Mouse (Mus musculus) A20 (cell line): ENCODE data around the gene Prkce.

Experiments used
- DNase-seq: peaks from one replicate; pipeline ENCODE4 v3.0.0-alpha.2; 2011; ENCODE audit warnings: low read depth, low spot score

The Prkce gene

DNA sequence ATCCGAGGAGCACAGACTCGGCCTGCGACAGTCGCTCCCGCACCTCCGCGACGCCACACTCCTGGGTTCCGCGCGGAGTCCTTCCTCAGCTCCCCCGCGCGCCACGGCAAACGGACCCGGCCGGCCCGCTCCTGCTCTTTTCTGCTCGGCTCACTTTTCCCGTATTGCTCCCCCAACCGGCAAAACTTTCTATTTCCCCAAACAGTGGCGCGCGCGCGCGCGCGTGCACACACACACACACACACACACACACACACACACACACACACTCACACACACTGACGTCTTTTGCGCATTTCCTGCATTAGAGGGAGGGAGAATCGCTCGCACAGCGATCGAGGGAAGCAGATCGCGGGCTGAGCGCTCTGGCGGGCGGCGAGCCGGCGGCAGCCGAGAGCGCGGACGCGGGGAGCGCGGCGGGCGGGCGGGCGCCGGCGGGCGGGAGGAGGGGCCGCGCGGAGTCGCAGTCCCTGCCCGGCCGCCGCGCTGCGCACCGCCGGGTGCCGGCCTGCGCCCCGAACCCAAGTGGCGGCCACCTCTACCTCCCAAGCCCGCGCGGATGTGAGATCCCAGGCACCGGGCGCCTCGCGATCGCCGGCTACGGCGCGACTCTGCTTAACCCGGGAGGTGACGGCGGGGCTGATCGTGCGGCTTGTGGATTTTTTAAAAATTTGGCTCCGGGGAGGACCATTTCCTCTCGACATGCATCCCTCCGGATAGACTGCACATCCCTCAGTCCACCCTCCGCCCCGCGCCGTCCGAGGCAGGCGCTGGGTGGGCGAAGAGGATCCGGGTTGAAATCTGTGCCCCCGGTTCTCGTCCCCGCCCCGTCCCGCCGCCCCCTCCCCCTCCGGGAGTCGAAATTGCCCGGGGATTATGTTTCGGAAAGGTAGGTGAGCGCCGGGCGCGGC, at the start of gene Prkce:
TSS of gene Prkce (plus strand) at position 466 of the 911 bp plus-strand sequence.
- DNase-seq: peak; percentile 92

DNA sequence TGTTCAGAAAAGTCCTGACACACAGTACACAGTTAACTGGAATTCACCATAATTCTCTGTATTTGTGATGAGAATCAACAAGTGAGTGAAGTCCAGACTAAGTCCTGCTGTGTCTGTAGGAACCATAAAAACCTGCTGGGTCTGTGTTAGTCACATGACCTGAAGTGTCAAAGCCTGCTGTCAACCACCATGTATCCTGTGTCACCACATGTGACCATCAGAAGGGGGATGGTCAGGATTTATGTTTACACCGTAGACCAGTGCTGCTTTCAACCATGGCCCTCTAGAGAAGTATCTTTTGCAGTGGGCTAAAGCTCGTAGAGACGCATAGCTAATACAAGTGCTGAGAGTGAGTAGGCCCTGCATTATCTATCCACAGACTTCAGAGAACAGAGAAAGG, 44.4 kb upstream of the Prkce start:
- DNase-seq: no peak

DNA sequence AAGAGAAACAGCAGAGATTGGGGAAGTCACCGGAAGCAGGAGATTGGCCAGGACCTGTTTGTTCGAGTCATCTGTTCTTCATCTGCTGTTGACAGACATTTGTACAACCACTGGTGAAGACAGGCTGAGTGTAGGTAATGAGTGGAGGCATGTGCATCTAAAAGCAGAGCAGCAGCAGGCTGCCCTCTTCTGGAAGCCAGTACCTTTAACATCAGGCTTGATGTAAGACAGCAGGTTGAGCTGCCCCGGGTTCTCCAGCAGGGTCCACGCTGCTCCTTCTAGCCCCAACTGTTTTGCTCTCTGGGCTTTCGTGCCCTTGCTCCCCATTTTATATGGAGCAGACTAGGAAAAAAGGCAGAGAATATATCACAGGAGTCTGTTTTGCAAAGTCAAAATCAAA, 41.7 kb upstream of the Prkce start:
- DNase-seq: peak; percentile 27

DNA sequence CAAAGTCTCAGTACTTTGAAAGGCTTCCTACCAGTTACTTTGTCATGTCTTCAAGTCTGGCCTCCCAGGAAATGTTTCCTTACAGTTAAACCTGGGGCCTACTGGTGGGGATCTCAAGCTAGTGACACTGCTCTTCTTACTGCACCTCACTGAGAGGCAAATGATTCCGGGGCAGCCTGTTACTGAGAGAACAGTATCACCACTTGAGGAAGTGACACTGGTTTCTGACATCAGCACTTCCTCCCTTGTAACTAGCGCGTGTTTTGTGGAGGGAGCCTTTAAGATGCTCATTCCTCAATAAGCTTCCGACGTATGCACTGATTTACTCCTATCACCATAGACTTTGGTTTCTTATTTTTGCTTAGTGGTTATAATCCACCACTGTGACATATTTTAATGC, 39.4 kb upstream of the Prkce start:
- peak; percentile 26 for DNase-seq

DNA sequence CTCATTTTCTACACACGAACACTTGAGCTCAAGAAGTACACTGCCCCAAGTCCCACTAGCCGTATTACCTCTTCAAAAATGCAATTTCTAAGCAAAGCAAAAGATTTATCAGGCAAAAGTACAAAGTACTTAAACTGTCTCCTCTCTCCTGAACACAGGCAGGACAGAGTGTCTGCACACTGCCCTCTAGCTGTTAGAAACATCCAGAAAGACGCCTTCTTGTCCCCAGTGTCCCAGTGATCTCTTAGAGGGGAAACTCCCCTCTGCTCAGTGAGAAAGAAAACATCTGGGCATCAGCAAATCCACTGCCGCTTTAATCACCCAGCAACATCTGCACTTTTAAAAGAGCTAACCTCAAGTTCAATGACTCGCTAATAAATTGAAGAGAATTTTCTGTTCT, 35.1 kb upstream of the Prkce start:
- DNase-seq: peak; percentile 45

DNA sequence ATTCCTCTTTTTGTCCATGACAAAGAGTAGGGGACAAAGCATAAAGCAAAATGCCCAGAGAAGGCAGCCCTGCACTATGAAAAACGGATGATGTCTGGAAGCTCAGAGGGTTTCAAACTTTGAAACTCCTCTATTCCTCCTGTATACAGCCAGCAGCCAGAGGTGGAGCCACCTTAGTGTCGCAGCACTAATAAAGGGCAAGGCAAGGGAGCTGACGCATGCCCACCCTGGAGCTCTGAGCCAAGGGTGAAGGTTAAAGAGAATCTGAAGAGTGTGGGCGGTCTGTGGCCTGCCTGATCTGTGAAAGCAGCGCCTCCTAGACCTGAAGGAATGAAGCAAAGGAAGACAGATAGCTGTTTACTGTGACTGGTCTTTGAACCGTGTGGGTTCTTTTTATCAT, 33.1 kb upstream of the Prkce start:
- DNase-seq: no peak

DNA sequence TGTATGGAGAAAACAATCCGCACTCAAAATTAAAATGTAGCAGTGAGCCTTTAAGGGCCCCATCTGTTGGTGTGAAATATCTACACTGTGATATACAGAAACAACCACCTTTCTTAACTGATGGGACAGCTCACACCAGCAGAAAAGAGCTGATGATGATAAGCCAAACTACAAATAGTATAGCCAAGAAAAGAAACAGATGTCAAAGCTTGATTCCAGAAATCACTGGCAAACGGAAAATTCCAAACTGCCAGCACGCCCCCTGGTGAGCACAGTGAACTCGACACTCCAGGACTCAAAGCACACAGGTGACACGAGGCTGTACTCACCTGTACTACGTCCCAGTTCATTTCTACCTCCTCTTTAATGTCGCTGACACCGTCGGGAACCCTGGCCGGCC, 31.8 kb upstream of the Prkce start:
- DNase-seq: no peak

DNA sequence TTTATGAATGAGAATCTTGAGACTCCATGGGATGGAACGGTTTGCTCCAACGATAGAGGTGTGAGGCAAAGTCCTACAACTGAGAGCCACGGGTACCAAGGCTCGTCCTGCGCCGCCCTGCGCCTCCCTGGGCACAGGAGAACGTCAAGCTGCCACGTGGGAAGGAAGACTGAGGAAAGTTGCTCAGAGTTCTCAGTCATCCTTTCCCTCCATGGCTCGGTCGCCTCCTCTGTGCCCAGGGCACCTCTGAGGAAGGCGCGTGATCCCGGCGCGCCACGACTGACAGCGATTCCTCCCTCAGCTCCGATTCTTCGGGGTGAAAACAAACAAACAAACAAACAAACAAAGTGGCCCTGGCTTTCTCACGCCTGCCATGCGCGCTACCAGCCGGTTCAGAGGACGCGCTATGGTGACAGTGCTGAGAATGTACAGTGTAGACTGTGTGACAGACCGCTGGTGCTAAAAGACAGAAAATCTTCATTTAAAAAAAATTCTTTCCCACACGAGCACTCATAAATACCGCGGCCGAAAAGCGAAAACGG, 23.0 kb upstream of the Prkce start:
- DNase-seq: no peak

DNA sequence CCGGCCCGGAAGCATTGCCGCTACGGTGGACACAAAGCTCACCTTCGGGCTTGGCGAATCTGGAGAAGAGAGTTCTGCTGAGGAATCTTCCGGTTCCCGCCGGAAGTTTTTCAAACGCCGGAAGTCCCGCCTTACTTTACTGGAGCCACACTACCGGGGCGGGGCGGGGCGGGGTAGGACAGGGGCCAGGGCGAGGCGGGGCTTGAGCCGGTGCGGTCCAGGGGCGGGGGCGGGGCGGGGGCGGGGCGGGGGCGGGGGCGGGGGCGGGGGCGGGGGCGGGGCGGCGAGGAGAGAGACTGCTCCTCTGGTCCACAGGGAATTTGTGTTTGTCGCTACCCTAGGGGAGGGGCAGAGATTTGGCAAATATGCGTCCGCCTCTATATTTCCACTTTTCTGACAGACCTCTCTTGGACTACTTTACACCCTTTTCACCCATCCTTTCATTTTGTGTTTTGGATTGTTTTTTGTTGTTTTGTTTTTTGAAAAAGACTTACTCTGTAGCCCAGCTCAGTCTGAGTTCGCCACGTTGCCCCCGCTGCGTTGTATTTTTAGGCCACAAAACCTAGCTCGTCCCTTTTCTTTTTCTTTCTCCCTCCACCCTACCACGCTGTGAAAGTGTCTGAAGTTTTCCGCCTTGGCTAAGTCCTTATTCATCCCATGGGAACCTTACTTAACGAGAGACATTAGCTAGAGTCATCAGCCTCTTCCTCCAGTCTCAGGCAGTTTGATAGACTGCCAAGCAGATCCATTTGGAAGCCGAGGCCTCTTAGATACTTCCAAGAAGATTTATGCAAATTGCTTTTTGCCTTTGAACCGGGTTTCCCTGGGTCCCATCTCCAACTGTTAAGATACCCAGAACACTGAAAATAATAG, 22.3 kb upstream of the Prkce start, which contains the start of gene Srbd1:
TSS of gene Srbd1 (minus strand) at position 97 of the 873 bp plus-strand sequence.
- peak; percentile 96 for DNase-seq

DNA sequence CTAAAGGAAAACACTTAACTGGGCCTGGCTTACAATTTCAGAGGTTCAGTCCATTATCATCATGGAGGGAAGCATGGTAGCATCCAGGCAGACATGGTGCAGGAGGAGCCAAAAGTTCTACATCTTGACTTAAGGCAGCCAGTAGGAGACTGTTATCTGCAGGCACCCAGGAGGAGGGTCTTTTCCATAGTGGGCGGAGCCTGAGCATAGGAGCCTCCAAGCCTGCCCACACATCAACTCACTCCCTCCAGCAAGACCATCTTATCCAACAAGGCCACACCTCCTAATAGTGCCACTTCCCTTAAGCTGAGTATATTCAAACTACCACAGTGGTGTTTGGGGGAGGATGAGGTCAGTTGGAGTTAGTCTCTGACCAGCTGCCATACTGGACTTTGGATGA, 17.9 kb upstream of the Prkce start:
- DNase-seq: no peak

DNA sequence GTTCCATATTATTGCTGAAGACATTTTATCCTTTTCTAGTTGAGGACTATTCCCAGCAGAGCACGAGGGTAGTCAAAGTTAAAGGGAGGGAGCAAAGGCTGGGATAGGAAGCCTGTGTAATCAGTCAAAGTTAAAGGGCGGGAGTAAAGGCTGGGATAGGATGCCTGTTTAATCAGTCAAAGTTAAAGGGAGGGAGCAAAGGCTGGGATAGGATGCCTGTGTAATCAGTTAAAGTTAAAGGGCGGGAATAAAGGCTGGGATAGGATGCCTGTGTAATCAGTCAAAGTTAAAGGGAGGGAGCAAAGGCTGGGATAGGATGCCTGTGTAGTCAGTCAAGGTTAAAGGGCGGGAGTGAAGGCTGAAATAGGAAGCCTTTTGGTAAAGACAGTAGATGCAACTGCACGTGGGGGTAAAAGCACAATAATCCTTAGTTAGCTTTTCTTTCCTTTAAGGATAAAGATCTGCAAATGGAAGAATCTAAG, 16.7 kb upstream of the Prkce start:
- DNase-seq: peak; percentile 90

DNA sequence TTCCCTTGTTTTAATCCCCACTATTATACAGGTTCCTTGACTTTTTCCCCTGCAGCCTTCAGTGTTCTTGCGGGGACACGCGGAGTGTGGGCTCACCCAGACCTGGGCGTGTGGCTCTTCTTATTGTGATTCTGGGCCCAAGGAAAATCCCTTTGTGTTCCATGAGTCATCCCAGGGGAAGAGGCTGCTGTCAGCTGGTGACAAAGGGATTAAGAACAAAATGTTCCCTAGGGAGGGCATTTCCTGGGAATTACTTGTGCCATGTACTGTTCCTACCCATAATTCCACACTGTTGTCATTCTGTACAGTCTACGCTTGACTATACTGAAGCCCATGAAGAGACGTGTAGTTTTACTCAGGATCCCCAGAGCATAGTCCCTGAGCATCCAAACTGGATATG, 10.6 kb upstream of the Prkce start:
- DNase-seq: no peak

DNA sequence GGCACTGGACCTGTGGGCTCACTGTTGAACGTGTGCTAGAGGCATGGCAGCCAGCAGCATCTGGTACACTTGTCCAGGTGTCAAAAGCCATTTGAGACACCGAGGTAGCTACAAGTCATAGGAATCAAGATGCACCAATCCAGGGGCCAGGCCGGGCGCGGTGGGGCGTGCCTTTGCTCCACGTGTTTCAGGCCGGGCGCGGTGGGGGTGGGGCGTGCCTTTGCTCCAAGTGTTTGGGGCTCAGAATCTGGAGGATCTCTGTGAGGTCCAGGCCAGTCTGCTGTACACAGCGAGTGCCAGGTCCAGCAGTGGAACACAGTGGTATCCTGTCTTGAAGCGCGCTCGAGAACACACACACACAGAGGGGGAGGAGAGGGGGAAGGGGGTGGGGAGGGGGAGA, 4.9 kb upstream of the Prkce start:
- DNase-seq: no peak

DNA sequence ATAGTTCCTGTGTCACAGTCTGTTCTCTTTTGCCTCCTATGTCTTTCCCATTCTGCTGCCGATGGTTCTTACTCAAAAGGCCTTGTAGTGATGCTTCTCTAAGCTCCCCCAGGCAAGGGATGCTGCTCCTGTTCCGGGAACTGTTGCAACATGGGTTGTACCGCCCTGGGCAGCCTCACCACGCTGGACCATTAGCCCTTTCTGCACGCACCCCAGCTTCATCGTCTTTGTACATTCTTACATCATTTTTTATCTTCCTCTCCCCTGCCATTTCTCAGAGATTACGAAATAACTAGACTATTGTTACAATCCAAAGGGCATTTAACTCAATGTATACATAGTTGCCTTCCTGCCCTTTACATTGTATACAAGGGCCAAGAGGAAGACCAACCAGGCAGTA, 3.2 kb upstream of the Prkce start:
- DNase-seq: no peak

DNA sequence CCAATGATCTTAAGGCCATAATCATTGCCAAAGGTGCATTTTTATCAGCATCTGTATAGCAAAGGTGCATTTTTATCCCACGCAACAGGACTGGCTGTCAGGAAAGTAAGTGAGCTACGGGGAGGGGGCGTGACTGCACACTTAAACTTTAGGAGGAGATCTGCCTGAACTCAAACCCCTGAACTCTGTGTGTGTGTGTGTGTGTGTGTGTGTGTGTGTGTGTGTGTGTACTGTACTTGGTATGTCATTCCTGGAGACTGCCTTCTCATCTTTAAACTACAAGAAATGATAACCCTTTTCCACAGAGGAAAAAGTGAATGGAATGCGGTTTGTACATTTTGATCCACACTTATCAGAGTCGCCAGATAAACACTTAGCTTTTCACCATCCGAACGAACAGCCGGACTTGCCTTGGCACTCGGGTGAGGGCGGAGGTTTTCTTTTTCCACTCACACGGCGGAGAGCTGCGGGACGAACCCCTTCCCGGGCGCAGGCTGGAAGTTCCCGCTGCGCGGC, 1.5 kb upstream of the Prkce start:
- DNase-seq: peak; percentile 35

DNA sequence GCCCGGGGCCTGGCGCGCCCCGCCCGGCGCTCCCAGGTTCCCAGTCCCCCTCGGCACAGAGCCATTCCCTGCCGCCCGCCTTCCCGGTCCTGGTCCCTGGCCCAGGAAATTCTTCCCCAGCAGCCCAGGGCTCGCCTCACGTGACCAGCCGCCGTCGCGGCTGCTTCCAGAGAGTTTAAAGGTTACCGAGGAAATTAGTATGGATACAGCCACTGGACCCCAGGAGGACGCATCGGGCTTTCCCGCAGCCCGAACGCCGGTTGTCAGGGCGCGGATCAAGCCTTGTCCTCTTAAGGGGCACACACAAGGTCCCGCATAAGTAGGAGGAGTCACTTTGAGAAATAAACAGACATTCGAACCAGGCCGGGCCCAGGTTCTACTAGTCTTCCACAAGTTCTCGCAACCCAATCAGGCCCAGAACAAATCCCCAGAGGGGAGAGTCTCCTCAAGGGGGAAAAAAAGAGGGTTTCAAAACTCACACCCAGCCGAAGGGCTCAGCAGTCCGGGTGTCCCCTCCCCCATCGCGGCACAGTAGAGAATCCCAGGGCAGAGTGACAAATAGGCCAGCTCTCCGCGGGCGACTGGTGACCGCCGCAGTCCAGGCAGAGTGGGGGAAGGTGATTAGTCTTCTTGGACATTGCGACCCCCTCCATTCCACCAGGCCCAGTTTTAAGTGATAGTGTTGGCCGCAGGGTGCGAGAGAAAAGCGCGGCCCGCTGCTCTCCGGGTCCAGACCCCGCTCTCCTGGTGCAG, 842 bp upstream of the Prkce start:
- peak; percentile 83 for DNase-seq

DNA sequence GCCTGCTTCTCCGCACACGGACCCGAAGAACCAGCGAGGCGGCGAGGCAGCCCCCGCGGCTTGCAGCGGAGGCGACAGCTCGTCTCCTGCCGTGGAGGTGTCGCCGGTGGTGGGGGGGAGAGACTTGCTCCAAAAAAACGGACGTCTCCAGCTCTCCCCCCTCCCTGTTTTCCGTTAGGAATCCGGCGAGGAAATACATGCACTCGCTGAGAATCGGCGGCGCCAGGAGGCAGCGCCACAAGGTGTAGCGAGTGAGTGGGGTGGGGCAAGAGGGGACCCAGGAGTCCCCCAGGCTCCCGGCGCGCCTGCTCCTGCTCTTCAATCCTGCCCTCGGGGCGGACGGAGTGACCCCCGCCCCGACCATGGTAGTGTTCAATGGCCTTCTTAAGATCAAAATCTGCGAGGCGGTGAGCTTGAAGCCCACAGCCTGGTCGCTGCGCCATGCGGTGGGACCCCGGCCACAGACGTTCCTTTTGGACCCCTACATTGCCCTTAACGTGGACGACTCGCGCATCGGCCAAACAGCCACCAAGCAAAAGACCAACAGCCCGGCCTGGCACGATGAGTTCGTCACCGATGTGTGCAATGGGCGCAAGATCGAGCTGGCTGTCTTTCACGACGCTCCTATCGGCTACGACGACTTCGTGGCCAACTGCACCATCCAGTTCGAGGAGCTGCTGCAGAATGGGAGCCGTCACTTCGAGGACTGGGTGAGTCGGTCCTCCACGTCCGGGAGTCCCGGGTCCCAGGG, 821 bp downstream of the Prkce start:
- DNase-seq: peak; percentile 69

DNA sequence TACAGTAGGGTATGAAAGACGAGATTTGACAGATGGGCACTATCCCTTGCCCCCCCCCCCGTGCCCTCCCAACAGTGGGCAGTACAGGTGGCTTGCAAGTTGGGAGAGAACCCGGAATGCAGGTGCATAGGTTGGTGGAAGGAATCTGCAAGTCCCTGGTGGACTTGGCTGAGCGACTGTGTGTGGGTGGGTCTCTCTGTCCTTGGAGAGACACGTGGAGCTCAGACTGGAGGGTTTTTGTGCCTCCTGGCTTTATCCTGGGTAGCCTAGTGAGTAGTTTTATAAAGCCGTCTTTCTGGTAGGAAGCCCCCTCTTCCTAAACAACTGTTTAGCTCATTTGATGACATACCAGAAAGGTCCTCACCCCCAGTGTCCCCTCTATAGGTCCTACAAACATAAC, 1.5 kb downstream of the Prkce start:
- DNase-seq: peak; percentile 26

DNA sequence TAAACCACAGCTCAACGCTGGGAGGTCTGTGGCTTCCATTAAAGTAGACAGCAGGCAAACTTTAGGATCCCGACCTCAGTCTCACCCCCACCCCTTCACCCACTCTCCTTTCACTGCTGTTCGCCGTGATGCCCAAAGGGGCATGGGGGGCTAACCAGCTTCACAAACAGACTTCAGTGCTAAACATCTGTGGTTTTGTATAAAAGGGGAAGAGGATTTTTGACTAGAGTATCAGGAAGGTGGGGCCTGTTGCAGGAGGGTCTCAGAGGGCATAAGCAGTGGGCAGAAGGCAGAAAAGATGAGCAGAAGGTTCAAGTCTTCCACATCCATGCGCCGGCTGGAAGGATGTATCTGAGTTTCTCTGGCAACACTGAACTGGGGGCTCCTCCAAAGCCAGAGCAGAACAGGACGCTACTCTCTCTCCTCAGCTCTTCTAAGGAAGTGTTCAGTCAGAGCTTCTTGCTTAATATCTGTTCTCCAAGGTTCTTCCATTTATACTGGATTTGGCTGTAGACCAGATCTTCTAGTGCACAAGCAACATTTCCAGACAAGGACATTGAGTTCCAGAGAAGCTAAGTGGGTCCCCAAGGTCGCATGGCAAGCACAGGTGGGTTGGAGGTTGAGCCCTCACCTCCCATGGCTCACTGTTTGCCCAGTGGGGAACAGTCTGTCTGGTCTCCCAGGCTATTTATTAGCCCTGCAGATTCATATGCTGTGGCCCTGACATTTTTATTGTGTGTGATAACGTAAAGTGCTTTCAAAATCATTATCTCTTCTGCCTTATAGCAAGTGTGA, 2.8 kb downstream of the Prkce start:
- peak; percentile 34 for DNase-seq

DNA sequence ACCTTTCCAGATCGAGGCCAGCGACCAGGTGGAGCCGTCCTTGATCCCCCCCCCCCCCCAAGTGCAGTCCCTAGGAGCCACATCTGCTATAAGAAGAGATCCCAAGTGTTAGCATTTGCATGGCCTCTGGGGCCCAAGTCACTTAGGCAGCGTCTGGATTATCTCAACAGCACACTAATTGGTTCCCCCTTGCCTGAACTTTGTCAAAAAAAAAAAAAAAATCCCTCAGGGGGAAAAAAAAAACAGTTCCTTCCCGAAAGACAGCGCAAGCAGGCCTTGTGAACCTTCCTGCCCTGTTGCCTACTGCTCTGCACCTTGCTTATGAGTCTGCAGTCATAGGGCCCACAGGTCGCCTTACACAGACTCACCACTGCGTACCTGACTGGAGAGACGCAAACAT, 7.9 kb downstream of the Prkce start:
- DNase-seq: no peak
